Mouse (Mus musculus) embryonic facial prominence, embryonic 14.5 days (tissue): ENCODE results near the gene Tmem170b. TPM values are rescaled to one million over a fixed set of nuclear protein-coding genes. Genes with fewer than 3 reads are reported as not detected.

Experiments
- ATAC-seq: fragments of 200-750 bp; cut with Nextera tagmentation; 2 replicates; pipeline ENCODE4 v1.8.0; 2017; ENCODE audit warnings: low read depth, moderate number of reproducible peaks, moderate TSS enrichment
- DNase-seq: peaks from one replicate; pipeline ENCODE4 v3.0.0-alpha.2; 2015; ENCODE audit warnings: low spot score
- H3K27ac ChIP-seq: fragments of 300-500 bp; sonication (generic); replicated peaks from 2 replicates; pipeline ENCODE4 v1.5.1; 2014; ENCODE audit warnings: low read depth, mild to moderate bottlenecking, low read length, moderate library complexity
- H3K27me3 ChIP-seq: fragments of 300-500 bp; sonication (generic); replicated peaks from 2 replicates; pipeline ENCODE4 v1.6.1; 2014; ENCODE audit warnings: low read length; ENCODE audit not compliant: control insufficient read depth, insufficient read depth
- H3K36me3 ChIP-seq: fragments of 300-500 bp; sonication (generic); 2 replicates; pipeline ENCODE4 v1.6.1; 2014; ENCODE audit warnings: low read length, mixed read lengths; ENCODE audit not compliant: control insufficient read depth, insufficient read depth
- H3K4me1 ChIP-seq: fragments of 300-500 bp; sonication (generic); 2 replicates; pipeline ENCODE4 v1.6.1; 2014; ENCODE audit warnings: antibody characterized with exemption, low read length; ENCODE audit not compliant: control insufficient read depth, insufficient read depth
- H3K4me2 ChIP-seq: fragments of 300-500 bp; sonication (generic); 2 replicates; pipeline ENCODE4 v1.6.1; 2014; ENCODE audit warnings: low read depth, mild to moderate bottlenecking, low read length, moderate library complexity, mixed read lengths
- H3K4me3 ChIP-seq: fragments of 300-500 bp; sonication (generic); 2 replicates; pipeline ENCODE4 v1.5.1; 2014; ENCODE audit warnings: low read depth, mild to moderate bottlenecking, low read length
- H3K9ac ChIP-seq: fragments of 300-500 bp; sonication (generic); 2 replicates; pipeline ENCODE4 v1.6.1; 2014; ENCODE audit warnings: low read depth, mild to moderate bottlenecking, low read length, moderate library complexity, mixed read lengths
- H3K9me3 ChIP-seq: fragments of 300-500 bp; sonication (generic); 2 replicates; pipeline ENCODE4 v1.6.1; 2016; ENCODE audit warnings: low read length; ENCODE audit not compliant: control insufficient read depth
- WGBS: fragments of 180-500 bp; shearing (Covaris S2); extraction: QIAGEN DNeasy Blood & Tissue Kit; methylation state at CpG from one replicate; pipeline ENCODE4 v1.1.7; 2014; 5-methylcytosine and 5-hydroxymethylcytosine counted together
- polyA plus RNA-seq: library from polyadenylated mRNA; unstranded; fragments of >200 nt; fragmentation: Nextera tagmentation; extraction: Ambion mirVana; gene quantifications from 2 replicates; pipeline ENCODE4 v1.2.1, GENCODE M21; 2014

Tmem170b gene
- polyA plus RNA-seq, result 14.9 and 15.8 TPM in 2 replicates

DNA sequence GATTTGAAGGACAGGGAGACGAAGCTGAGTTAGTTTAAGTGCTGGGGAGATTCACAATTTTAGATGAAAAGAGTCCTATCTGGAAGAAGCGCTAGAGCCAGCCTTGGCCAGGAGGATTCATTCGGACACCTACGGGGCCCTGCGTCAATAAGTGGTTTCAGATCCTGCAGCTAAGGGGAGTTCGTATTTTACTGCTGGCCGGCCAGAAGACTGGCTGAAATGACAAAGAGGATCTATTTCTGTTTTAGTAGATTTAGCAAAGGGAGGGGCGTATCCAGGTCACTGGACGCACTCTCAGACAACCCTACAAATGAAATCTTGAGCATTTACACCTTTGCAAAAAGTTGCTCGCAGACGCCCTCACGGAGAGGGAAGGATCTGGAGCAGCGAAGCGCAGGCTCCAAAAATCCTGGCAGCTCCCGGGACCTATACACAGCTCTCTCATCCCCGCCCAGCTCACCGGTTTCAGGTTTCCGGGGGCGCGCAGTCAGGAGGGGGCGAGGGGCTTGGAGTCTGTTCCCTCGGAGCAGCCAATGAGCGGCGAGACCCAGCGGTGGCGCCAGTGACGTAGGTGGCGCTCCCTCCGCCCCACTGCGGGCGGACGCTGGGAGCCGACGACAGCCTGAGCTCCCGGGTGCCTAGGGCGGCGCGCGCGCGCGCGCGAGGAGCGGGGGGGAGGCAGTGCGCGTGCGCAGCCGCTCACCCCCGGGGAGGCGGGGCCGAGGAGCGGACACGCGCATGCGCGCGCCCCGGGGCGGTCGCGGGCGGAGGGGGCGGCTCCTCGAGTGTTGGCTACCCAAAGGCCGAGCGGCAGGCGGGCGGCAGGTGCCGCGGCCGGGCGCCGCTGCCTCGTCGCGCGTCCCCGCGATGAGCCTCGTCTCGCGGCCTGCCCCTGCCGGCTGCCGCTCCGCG lies at the start of gene Tmem170b:
Tmem170b (plus strand) TSS at position 809 of the 912 bp plus-strand sequence.
- WGBS, result under 1% methylated on average over 43 of the region's 87 CpGs
- peak within 1 kb of the TSS; percentile 95 for H3K4me3 ChIP-seq
- peak within 1 kb of the TSS; percentile 91 for H3K9ac ChIP-seq
- DNase-seq (peak; percentile 99), ATAC-seq (peak; percentile 97)
- H3K9me3 ChIP-seq, result no peaks in the 10 kb centered on the region
- no peaks in the 10 kb centered on the region for H3K27me3 ChIP-seq
- no peaks in the 10 kb centered on the region for H3K36me3 ChIP-seq
- peaks cover 3% of the 10 kb centered on the region; the same call in 1 of the 2 replicates for H3K4me1 ChIP-seq
- H3K27ac ChIP-seq, result peak within 1 kb of the TSS; percentile 90
- peak within 1 kb of the TSS; percentile 80 for H3K4me2 ChIP-seq

- Histone ChIP-seq H3K9ac (no peak overlapping the region), H3K4me1 (0 out of 2 replicates have a peak, but pooled peaks cover 8% of the 10 kb centered on the region), H3K4me2 (no peak overlapping the region), H3K27me3 (no peaks in the 10 kb centered on the region), H3K27ac (no peak overlapping the region), H3K36me3 (no peaks in the 10 kb centered on the region), H3K4me3 (no peak overlapping the region), H3K9me3 (no peaks in the 10 kb centered on the region)
- ATAC-seq (no peak), DNase-seq (peak; percentile 45)
- 74% methylated on average over 4 of the region's 4 CpGs for WGBS
Measured at GRCm38 (mm10) chr13:41561024-41561423, 44.7 kb upstream of the Tmem170b start.

DNA sequence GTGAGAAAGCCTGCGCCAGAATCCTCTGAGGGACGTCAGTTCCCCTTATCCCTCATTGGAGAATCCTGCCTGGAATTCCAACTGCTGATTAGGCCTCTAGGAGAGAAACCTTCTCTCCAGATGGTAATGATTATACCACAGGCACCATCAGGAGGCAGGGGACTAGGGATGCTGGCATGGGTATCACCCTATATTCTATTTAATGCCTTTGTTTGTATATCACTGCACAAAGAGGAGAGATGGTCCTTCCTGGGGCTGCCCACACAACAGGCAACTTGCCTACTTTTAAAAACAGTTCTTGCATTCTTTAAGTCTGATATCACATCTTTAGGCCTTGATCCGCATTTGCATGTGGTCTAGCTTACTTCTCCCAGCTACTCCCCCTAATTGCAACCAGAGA lies 37.3 kb upstream of the Tmem170b start:
- Histone ChIP-seq H3K27ac (0 out of 2 replicates have a peak overlapping the region, but pooled peaks have one; percentile 4), H3K9ac (no peak overlapping the region), H3K4me3 (no peak overlapping the region), H3K4me1 (peaks cover 18% of the 10 kb centered on the region; the same call in 1 of the 2 replicates), H3K4me2 (no peak overlapping the region), H3K9me3 (no peaks in the 10 kb centered on the region), H3K27me3 (no peaks in the 10 kb centered on the region), H3K36me3 (no peaks in the 10 kb centered on the region)
- ATAC-seq, result no peak
- peak; percentile 52 for DNase-seq
- 39% methylated on average over 3 of the region's 3 CpGs for WGBS

- no peaks in the 10 kb centered on the region for H3K36me3 ChIP-seq
- peaks cover 18% of the 10 kb centered on the region; the same call in 1 of the 2 replicates for H3K4me1 ChIP-seq
- no peak for DNase-seq
- no peak overlapping the region for H3K4me3 ChIP-seq
- no peak for ATAC-seq
- no peaks in the 10 kb centered on the region for H3K9me3 ChIP-seq
- H3K9ac ChIP-seq, result no peak overlapping the region
- 71% methylated on average over 8 of the region's 8 CpGs for WGBS
- H3K27me3 ChIP-seq, result no peaks in the 10 kb centered on the region
- H3K27ac ChIP-seq, result no peak overlapping the region
- H3K4me2 ChIP-seq, result no peak overlapping the region
Measured at GRCm38 (mm10) chr13:41568926-41569325, 36.8 kb upstream of the Tmem170b start.

DNA sequence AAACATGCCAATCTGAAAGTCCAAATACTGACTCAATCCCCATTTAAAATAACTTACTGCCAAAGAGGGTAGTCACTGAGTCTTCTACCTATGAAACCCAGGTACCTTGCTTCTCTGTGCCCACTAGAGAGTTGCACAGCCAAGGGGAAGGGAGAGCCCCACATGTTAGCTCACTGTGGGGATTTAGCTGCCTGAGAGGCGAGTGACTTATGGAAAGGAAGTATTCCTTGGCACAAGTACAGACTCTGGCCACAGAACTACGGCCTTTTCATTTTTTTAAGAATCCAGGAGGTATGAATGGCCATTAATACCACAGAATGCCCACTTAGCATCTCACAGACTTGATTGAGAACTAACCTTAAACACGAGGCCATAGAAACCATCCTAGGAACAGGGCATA lies 35.9 kb upstream of the Tmem170b start:
- DNase-seq (no peak), ATAC-seq (no peak)
- Histone ChIP-seq H3K4me3 (no peak overlapping the region), H3K36me3 (no peaks in the 10 kb centered on the region), H3K4me2 (no peak overlapping the region), H3K27ac (no peak overlapping the region), H3K9ac (no peak overlapping the region), H3K27me3 (no peaks in the 10 kb centered on the region), H3K4me1 (peaks cover 16% of the 10 kb centered on the region; the same call in 1 of the 2 replicates), H3K9me3 (no peaks in the 10 kb centered on the region)
- 70% methylated on average over 3 of the region's 3 CpGs for WGBS

DNA sequence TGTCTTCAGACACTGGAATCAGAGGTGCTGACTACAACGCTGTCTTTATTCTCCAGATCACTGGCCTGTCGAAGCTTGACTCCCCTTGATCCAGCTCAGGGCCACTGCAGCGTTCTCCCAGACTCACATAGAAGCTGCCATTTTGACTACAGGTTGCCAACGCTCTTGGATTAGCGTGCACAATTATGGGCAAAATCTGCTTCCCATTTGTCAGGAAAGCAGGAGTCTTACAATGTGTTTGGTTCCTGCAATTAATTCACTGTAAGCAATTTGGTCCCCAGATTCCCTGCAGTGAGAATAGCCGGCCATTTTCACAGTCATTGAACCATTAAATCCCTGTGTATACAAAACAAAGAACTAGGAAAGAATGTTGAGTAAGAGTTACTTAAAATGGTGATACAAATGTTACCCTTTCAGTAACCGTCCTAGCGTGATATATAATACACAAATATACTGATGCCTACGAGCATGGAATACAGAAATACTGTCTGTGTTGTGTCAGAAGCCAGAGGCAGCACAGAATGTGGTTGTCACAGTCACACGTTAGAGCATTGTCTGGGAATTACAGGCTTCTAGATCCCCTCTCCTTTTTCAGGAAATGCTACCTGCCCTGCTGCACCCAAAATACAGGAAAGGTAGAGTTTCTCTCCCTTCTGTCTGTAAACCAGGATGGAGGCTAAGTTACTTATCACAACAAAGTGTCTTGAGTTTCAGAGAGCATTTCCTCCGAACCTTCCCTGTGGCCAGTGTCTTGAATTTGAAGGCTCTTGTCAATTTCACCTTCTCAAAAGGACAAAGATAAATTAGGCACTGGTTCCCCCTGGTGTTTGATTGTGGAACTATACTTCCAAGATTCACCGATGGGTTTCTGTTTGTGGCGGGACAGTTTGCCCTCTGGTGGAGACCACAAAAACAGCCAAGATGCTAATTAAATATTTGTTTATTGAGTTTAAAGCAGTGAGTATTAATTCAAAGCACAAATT lies 34.0 kb upstream of the Tmem170b start:
- H3K4me2 ChIP-seq, result no peak overlapping the region
- peaks cover 10% of the 10 kb centered on the region; the same call in 1 of the 2 replicates for H3K4me1 ChIP-seq
- peaks cover 6% of the 10 kb centered on the region; the same call in 1 of the 2 replicates for H3K9me3 ChIP-seq
- no peaks in the 10 kb centered on the region for H3K27me3 ChIP-seq
- peak; percentile 90 for DNase-seq
- 31% methylated on average over 13 of the region's 13 CpGs for WGBS
- H3K9ac ChIP-seq, result no peak overlapping the region
- H3K4me3 ChIP-seq, result no peak overlapping the region
- H3K27ac ChIP-seq, result no peak overlapping the region
- ATAC-seq, result peak; percentile 53
- H3K36me3 ChIP-seq, result no peaks in the 10 kb centered on the region

GRCm38 (mm10) chr13:41572351-41572735 lies 33.4 kb upstream of the Tmem170b start:
- no peak overlapping the region for H3K4me2 ChIP-seq
- no peaks in the 10 kb centered on the region for H3K27me3 ChIP-seq
- no peak overlapping the region for H3K4me3 ChIP-seq
- ATAC-seq, result peak; percentile 30; the same call in 1 of the 2 replicates
- H3K9me3 ChIP-seq, result peaks cover 11% of the 10 kb centered on the region; the same call in 1 of the 2 replicates
- H3K4me1 ChIP-seq, result peaks cover 10% of the 10 kb centered on the region; the same call in 1 of the 2 replicates
- no peak overlapping the region for H3K27ac ChIP-seq
- no peaks in the 10 kb centered on the region for H3K36me3 ChIP-seq
- WGBS, result 46% methylated on average over 4 of the region's 4 CpGs
- H3K9ac ChIP-seq, result no peak overlapping the region
- no peak for DNase-seq
